In genomic region chr19:34292701-34293100, GRCm38 (mm10) we compare ENCODE assay signal across 19 mouse cellular contexts. TPM values are rescaled to one million over a fixed set of nuclear protein-coding genes. Genes with fewer than 3 reads are reported as not detected.
A peak's percentile ranks its signal among the peaks of the same experiment; 100 is the strongest.
DNase-seq lines count a peak whose midpoint lies in the region; TF ChIP-seq lines count a peak whose summit lies in the region.
"Had no signal": no experiment of that assay in that cellular context is flagged by ENCODE, and none has a peak within 500 bp of the region (broad histone marks: within the 10 kb centered on the region; RNA-seq: fewer than 3 reads in every experiment).

No protein-coding gene starts in this region.

- peak overlapping the region; percentile 98 for H3K4me3 ChIP-seq in lung, adult 2 months (replicated peaks; ENCODE audit: extremely low read depth, low read depth, low read length)
- H3K4me3 ChIP-seq in brown adipose tissue, adult 24 weeks (ENCODE audit: insufficient read depth, low read depth, low read length), result peak overlapping the region; percentile 97; the same call in 1 of the 2 replicates
- H3K4me3 ChIP-seq: embryonic facial prominence, embryonic 12.5 days; forebrain, embryonic 15.5 days; hindbrain, embryonic 13.5 days; intestine, embryonic 15.5 days had no signal

- intact Hi-C loops in heart, postnatal 14 days (cut with DNase I), result loop anchor here (2.0 kb wide), 1 partner anchor 36 kb away; no protein-coding TSS in a partner anchor

- no peak for TF ChIP-seq CTCF in lung, adult 2 months (IDR thresholded peaks at IDR 0.05; ENCODE audit: insufficient read depth, low read length)

- peaks cover 3% of the 10 kb centered on the region for H3K4me1 ChIP-seq in lung, adult 2 months (ENCODE audit: control insufficient read depth, insufficient read depth, low read length)
- H3K4me1 ChIP-seq in brown adipose tissue, adult 24 weeks (ENCODE audit: control insufficient read depth, insufficient read depth, insufficient read length, low read length), result peaks cover 25% of the 10 kb centered on the region
- H3K4me1 ChIP-seq: intestine, embryonic 15.5 days had no signal

- DNase-seq in heart, adult 11 months, result peak; percentile 80
- no peak for DNase-seq in heart, postnatal 14 days
- no peak for DNase-seq in lung, adult 2 months
- no peak for DNase-seq in lung, postnatal 10 days
- DNase-seq in A20 (ENCODE audit: low read depth, low spot score), result peak; percentile 79
- DNase-seq in embryo, embryonic 10.5 days (ENCODE audit: low spot score), result no peak
- DNase-seq: adrenal gland, postnatal 14 days; cerebellum, adult 2 months; cerebellum, postnatal 10 days; gastrocnemius, postnatal 14 days; heart, postnatal 10 days had no signal

- TF ChIP-seq POLR2A in lung, adult 2 months (IDR thresholded peaks at IDR 0.05; ENCODE audit: borderline replicate concordance, extremely low read depth, low read depth, low read length), result no peak

- WGBS in lung, adult 2 months, result 50% methylated on average over 2 of the region's 2 CpGs

- H3K27ac ChIP-seq in brown adipose tissue, adult 24 weeks (replicated peaks; ENCODE audit: low read depth, low read length), result no peak overlapping the region; the same call in 1 of the 2 replicates
- H3K27ac ChIP-seq: embryonic facial prominence, embryonic 12.5 days; forebrain, embryonic 15.5 days; hindbrain, embryonic 13.5 days; hindbrain, postnatal 0 days; intestine, embryonic 15.5 days had no signal

RNA-seq across cellular contexts. Expression of gene Fas, which starts 2.2 kb away (rescaled TPM):
- 10 to 100 TPM; 14.5 to 16.7 TPM for total RNA-seq in heart, postnatal 14 days (2021)
- polyA plus RNA-seq in lung, adult 2 months (2012; rRNA removed), result 9.2 and 10.0 TPM in 2 replicates
- polyA plus RNA-seq in brown adipose tissue, adult 24 weeks (2012; ENCODE audit: insufficient read depth, insufficient read length, missing spikeins), result 30.8 and 37.3 TPM in 2 replicates

RNA-seq across cellular contexts. Expression of gene Acta2, which starts 37.3 kb away (rescaled TPM):
- total RNA-seq in heart, postnatal 14 days (2021), result 100 to 1,000 TPM; 391 to 443 TPM
- polyA plus RNA-seq in lung, adult 2 months (2012; rRNA removed), result 337 and 584 TPM in 2 replicates
- 24.5 and 30.0 TPM in 2 replicates for polyA plus RNA-seq in brown adipose tissue, adult 24 weeks (2012; ENCODE audit: insufficient read depth, insufficient read length, missing spikeins)
- total RNA-seq: common myeloid progenitor, adult 5-6 weeks; hematopoietic stem cell, adult 5-6 weeks had no signal

Comparison
In these comparisons a context has a peak if more than half of its experiments do, and no peak if none do; other contexts are left out.
1. DNase-seq: peak in heart, adult 11 months (single experiment) and A20 (single experiment); none in heart, postnatal 14 days (0 of 2), lung, adult 2 months (single experiment), lung, postnatal 10 days (single experiment) and embryo, embryonic 10.5 days (single experiment).
2. RNA of gene Acta2, which starts 37.3 kb away (polyA plus RNA-seq): 337 to 584 TPM in lung, adult 2 months; 24.5 to 30.0 TPM in brown adipose tissue, adult 24 weeks; every median in the first group is over 10 times any median in the second.